Mouse (Mus musculus): ENCODE results near the gene Efcab11. TPM values are rescaled to one million over a fixed set of nuclear protein-coding genes. Genes with fewer than 3 reads are reported as not detected.

The Efcab11 gene
- total and polyA plus RNA-seq, 3 experiments, result 2.5 to 3.5 TPM; not detected in 1

DNA sequence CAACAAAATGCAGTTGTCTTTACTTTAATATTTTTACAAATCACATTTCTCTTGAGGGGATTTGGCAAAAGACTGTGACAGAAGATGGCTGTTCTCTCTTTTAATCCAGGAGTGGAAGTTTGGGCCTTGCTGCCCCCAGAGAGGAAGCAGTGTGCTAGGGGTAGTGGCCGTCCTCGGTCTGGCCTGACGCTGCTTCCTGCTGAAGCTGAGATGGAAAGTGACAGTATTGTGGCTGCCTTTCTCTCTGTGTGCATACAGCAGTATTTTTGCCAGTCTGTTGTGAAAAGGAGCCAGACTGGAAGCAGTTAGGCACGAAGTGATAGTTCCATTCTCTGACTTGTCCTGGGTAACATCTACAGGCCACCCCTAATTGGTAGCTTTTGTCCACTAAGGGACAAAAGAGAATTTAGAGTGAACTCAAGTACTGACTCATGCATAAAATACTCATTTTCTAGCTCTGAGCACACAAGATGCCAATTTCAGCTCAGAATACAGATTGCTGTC lies 18.7 kb upstream of the Efcab11 start:
- no peaks in the 10 kb centered on the region for H3K27me3 ChIP-seq (ENCODE audit: control insufficient read depth in 1 of 2, insufficient read depth in 2 of 2, low read length in 2 of 2)
- no peak overlapping the region for H3K4me3 ChIP-seq (ENCODE audit: control insufficient read depth in 1 of 2, insufficient read depth in 1 of 2, low read depth in 2 of 2, low read length in 2 of 2)
- no peak overlapping the region for H3K27ac ChIP-seq (ENCODE audit: control insufficient read depth, low read depth, low read length)
- no peaks in the 10 kb centered on the region for H3K9me3 ChIP-seq (replicated peaks; ENCODE audit: insufficient read depth, low read length)
- no peak for TF ChIP-seq UBTF (IDR thresholded peaks at IDR 0.05; ENCODE audit: borderline replicate concordance, insufficient read depth, low read depth, low read length)
- no peak for TF ChIP-seq EP300 (IDR thresholded peaks at IDR 0.05; ENCODE audit: low read depth in 1 of 2, low read length in 2 of 2)
- no peak for TF ChIP-seq MYC (IDR thresholded peaks at IDR 0.05; ENCODE audit: low read depth, low read length)
- TF ChIP-seq CTCF (IDR thresholded peaks at IDR 0.05 in 2 of 3, conservative IDR thresholded peaks at IDR 0.05 in 1 of 3; ENCODE audit: control insufficient read depth in 1 of 3, insufficient read depth in 1 of 3, low read depth in 2 of 3, low read length in 3 of 3, poor library complexity in 1 of 3, severe bottlenecking in 1 of 3), result no peak
- TF ChIP-seq MAZ (IDR thresholded peaks at IDR 0.05; ENCODE audit: low read depth, low read length), result no peak
- no peak for TF ChIP-seq MEF2A (IDR thresholded peaks at IDR 0.05; ENCODE audit: extremely low read depth, insufficient replicate concordance, low read depth, low read length, poor library complexity, severe bottlenecking)
- H3K79me2 ChIP-seq (ENCODE audit: control insufficient read depth, insufficient read depth, low read length, poor library complexity), result no peaks in the 10 kb centered on the region
- DNase-seq (ENCODE audit: low read depth, low spot score), result no peak
- no peaks in the 10 kb centered on the region for H3K4me1 ChIP-seq (ENCODE audit: control insufficient read depth in 1 of 2, insufficient read depth in 2 of 2, low read length in 2 of 2)
- H3K9ac ChIP-seq (ENCODE audit: control insufficient read depth, low read depth, low read length, poor library complexity, severe bottlenecking), result no peak overlapping the region
- H3K36me3 ChIP-seq (ENCODE audit: control insufficient read depth in 1 of 2, insufficient read depth in 2 of 2, low read length in 2 of 2), result peaks cover 0 to 11% of the 10 kb centered on the region in 2 experiments; a peak in 2 of 4 replicates

DNA sequence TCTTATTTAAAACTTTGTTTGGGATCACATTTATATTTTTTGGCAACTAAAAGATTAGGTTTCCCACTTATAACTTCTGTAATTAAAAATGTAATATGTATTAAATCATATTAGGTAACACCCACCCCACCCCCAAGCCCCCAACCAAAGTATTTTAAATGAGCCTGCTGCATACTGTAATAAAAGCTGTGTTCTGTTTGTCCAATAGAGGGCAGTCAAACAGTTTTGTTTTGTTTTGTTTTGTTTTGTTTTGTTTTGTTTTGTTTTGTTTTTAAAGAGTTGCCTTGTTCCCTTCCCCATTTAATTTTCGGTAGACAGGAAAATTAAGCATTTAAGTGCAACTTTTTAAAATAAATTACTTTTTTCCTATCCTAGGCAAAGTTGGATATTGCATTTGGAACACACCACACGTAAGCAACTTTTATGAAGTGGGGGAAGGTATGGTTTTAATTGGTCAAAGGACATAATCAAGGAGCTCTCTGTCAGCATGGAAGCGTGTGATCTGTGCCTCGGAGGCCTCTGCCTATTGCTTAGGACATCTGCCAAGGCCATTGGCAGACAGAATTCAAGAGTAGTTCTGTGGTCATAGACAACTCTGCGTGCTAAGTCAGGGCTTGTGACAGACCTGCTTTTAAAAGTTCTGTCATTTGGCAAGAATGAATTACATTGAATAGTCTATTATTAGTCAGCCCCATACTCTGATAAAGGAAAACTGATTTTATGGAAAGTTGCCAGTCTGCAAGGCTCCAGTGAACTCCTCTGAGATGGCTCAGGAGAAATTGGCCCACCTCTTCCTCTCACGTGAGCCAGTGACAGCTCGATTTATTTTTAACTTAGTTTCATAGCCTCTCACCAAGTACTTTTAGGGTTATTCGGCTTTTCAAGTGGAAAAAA lies 18.0 kb upstream of the Efcab11 start:
- Histone ChIP-seq H3K4me1 (ENCODE audit: control insufficient read depth in 1 of 2, insufficient read depth in 2 of 2, low read length in 2 of 2) (no peaks in the 10 kb centered on the region), H3K27ac (ENCODE audit: control insufficient read depth, low read depth, low read length) (no peak overlapping the region), H3K9me3 (replicated peaks; ENCODE audit: insufficient read depth, low read length) (no peaks in the 10 kb centered on the region), H3K9ac (ENCODE audit: control insufficient read depth, low read depth, low read length, poor library complexity, severe bottlenecking) (no peak overlapping the region), H3K36me3 (ENCODE audit: control insufficient read depth in 1 of 2, insufficient read depth in 2 of 2, low read length in 2 of 2) (peaks cover 0 to 9% of the 10 kb centered on the region in 2 experiments; a peak in 2 of 4 replicates), H3K4me3 (ENCODE audit: control insufficient read depth in 1 of 2, insufficient read depth in 1 of 2, low read depth in 2 of 2, low read length in 2 of 2) (no peak overlapping the region), H3K79me2 (ENCODE audit: control insufficient read depth, insufficient read depth, low read length, poor library complexity) (no peaks in the 10 kb centered on the region), H3K27me3 (ENCODE audit: control insufficient read depth in 1 of 2, insufficient read depth in 2 of 2, low read length in 2 of 2) (no peaks in the 10 kb centered on the region)
- no peak for TF ChIP-seq GATA1 (IDR thresholded peaks at IDR 0.05; ENCODE audit: low read depth, low read length)
- peak; percentile 2 for TF ChIP-seq RAD21 (IDR thresholded peaks at IDR 0.05; ENCODE audit: low read depth, low read length)
- peak; percentile 15; the same call in 1 of the 2 replicates for TF ChIP-seq SMC3 (IDR thresholded peaks at IDR 0.05; ENCODE audit: low read depth, low read length)
- TF ChIP-seq CTCF (IDR thresholded peaks at IDR 0.05 in 2 of 3, conservative IDR thresholded peaks at IDR 0.05 in 1 of 3; ENCODE audit: control insufficient read depth in 1 of 3, insufficient read depth in 1 of 3, low read depth in 2 of 3, low read length in 3 of 3, poor library complexity in 1 of 3, severe bottlenecking in 1 of 3), result peak in 1 of 3 experiments; percentile 33; a peak in 1 of 6 replicates
- TF ChIP-seq USF2 (IDR thresholded peaks at IDR 0.05; ENCODE audit: borderline replicate concordance in 1 of 2, insufficient read depth in 1 of 2, low read depth in 1 of 2, low read length in 2 of 2), result no peak
- DNase-seq (ENCODE audit: low read depth, low spot score), result no peak

DNA sequence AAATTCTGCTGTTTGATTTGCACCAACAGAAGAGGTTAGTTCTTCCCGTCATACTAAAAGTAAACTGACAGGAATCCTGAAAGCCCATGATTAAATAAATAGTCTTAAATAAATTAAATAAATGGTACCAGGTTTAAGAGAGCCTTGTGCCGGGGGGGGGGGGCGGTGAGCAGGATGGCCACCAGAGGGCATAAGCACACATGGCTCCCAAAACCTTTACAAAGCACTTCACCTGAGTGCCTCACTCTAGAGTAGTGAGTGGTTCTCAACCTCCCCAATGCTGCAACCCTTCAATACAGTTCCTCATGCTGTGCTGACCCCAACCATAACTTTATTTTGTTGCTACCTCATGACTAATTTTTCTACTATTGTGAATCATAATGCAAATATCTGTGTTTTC lies 15.8 kb upstream of the Efcab11 start:
- peaks cover 0 to 11% of the 10 kb centered on the region in 2 experiments; a peak in 2 of 4 replicates for H3K36me3 ChIP-seq (ENCODE audit: control insufficient read depth in 1 of 2, insufficient read depth in 2 of 2, low read length in 2 of 2)
- H3K79me2 ChIP-seq (ENCODE audit: control insufficient read depth, insufficient read depth, low read length, poor library complexity), result no peaks in the 10 kb centered on the region
- no peaks in the 10 kb centered on the region for H3K4me1 ChIP-seq (ENCODE audit: control insufficient read depth in 1 of 2, insufficient read depth in 2 of 2, low read length in 2 of 2)
- peak; percentile 36 to 60 (median 51) for TF ChIP-seq CTCF (IDR thresholded peaks at IDR 0.05 in 2 of 3, conservative IDR thresholded peaks at IDR 0.05 in 1 of 3; ENCODE audit: control insufficient read depth in 1 of 3, insufficient read depth in 1 of 3, low read depth in 2 of 3, low read length in 3 of 3, poor library complexity in 1 of 3, severe bottlenecking in 1 of 3)
- no peak for TF ChIP-seq GATA1 (IDR thresholded peaks at IDR 0.05; ENCODE audit: low read depth, low read length)
- TF ChIP-seq SMC3 (IDR thresholded peaks at IDR 0.05; ENCODE audit: low read depth, low read length), result peak; percentile 46
- H3K27me3 ChIP-seq (ENCODE audit: control insufficient read depth in 1 of 2, insufficient read depth in 2 of 2, low read length in 2 of 2), result no peaks in the 10 kb centered on the region
- H3K9me3 ChIP-seq (replicated peaks; ENCODE audit: insufficient read depth, low read length), result no peaks in the 10 kb centered on the region
- no peak overlapping the region for H3K4me3 ChIP-seq (ENCODE audit: control insufficient read depth in 1 of 2, insufficient read depth in 1 of 2, low read depth in 2 of 2, low read length in 2 of 2)
- DNase-seq (ENCODE audit: low read depth, low spot score), result peak; percentile 25
- no peak overlapping the region for H3K9ac ChIP-seq (ENCODE audit: control insufficient read depth, low read depth, low read length, poor library complexity, severe bottlenecking)
- H3K27ac ChIP-seq (ENCODE audit: control insufficient read depth, low read depth, low read length), result no peak overlapping the region
